Mouse (Mus musculus) forebrain, postnatal 0 days (tissue): ENCODE measurements around the gene 1600002K03Rik. TPM values are rescaled to one million over a fixed set of nuclear protein-coding genes. Genes with fewer than 3 reads are reported as not detected.

Experiments used
- ATAC-seq: fragments of 200-750 bp; cut with Nextera tagmentation; 2 replicates; pipeline ENCODE4 v1.8.0; 2017; ENCODE audit warnings: mild to moderate bottlenecking, moderate library complexity
- DNase-seq: peaks from one replicate; pipeline ENCODE4 v3.0.0-alpha.2; 2015
- H3K27ac ChIP-seq: fragments of 300-500 bp; sonication (generic); 2 replicates; pipeline ENCODE4 v1.5.1; 2014; ENCODE audit warnings: low read depth, mild to moderate bottlenecking, antibody characterized with exemption, low read length, moderate library complexity, mixed read lengths
- H3K27me3 ChIP-seq: fragments of 300-500 bp; sonication (generic); 2 replicates; pipeline ENCODE4 v1.6.1; 2014; ENCODE audit warnings: mild to moderate bottlenecking, low read length, mixed read lengths; ENCODE audit not compliant: insufficient read depth
- H3K36me3 ChIP-seq: fragments of 300-500 bp; sonication (generic); 2 replicates; pipeline ENCODE4 v1.6.1; 2014; ENCODE audit warnings: mild to moderate bottlenecking, moderate library complexity; ENCODE audit not compliant: insufficient read depth
- H3K4me1 ChIP-seq: fragments of 300-500 bp; sonication (generic); 2 replicates; pipeline ENCODE4 v1.6.1; 2014; ENCODE audit warnings: antibody characterized with exemption; ENCODE audit not compliant: insufficient read depth
- H3K4me2 ChIP-seq: fragments of 300-500 bp; sonication (generic); 2 replicates; pipeline ENCODE4 v1.6.1; 2014; ENCODE audit warnings: low read depth, mild to moderate bottlenecking, moderate library complexity
- H3K4me3 ChIP-seq: fragments of 300-500 bp; sonication (generic); 2 replicates; pipeline ENCODE4 v1.5.1; 2014; ENCODE audit warnings: low read depth, low read length, mixed read lengths
- H3K9ac ChIP-seq: fragments of 300-500 bp; sonication (generic); 2 replicates; pipeline ENCODE4 v1.6.1; 2014; ENCODE audit warnings: mild to moderate bottlenecking
- H3K9me3 ChIP-seq: fragments of 300-500 bp; sonication (generic); 2 replicates; pipeline ENCODE4 v1.6.1; 2016; ENCODE audit warnings: low read length
- CTCF ChIP-seq: sonication (generic); IDR thresholded peaks from 2 replicates; pipeline ENCODE4 v1.5.1; 2016; ENCODE audit warnings: antibody characterized with exemption, control low read depth, low read depth
- WGBS: fragments of 180-500 bp; shearing (Covaris S2); extraction: QIAGEN DNeasy Blood & Tissue Kit; methylation state at CpG from one replicate; pipeline ENCODE4 v1.1.7; 2014; 5-methylcytosine and 5-hydroxymethylcytosine counted together
- polyA plus RNA-seq: library from polyadenylated mRNA; unstranded; fragments of >200 nt; fragmentation: Nextera tagmentation; extraction: Ambion mirVana; gene quantifications from 2 replicates; pipeline ENCODE4 v1.2.1, GENCODE M21; 2015
- total RNA-seq: library from RNA; depleted of rRNA; stranded (reverse); fragments of >200 nt; gene quantifications from 2 replicates; pipeline ENCODE4 v1.2.3, GENCODE M21; 2014

The 1600002K03Rik gene
- total and polyA plus RNA-seq, 2 experiments from 2014 or later, result 5.0 TPM

- H3K27ac ChIP-seq, result no peak overlapping the region
- H3K27me3 ChIP-seq, result no peaks in the 10 kb centered on the region
- no peaks in the 10 kb centered on the region for H3K9me3 ChIP-seq
- TF ChIP-seq CTCF, result no peak
- WGBS, result 86% methylated on average over 10 of the region's 10 CpGs
- DNase-seq (no peak), ATAC-seq (no peak)
- no peak overlapping the region for H3K9ac ChIP-seq
- H3K36me3 ChIP-seq, result peaks cover 27% of the 10 kb centered on the region
- H3K4me1 ChIP-seq, result no peaks in the 10 kb centered on the region; the same call in 1 of the 2 replicates
- H3K4me2 ChIP-seq, result no peak overlapping the region
- H3K4me3 ChIP-seq, result no peak overlapping the region
Measured at GRCm38 (mm10) chr10:80173955-80174640, 1.4 kb downstream of the 1600002K03Rik start.

GRCm38 (mm10) chr10:80174705-80175104 lies 2.0 kb downstream of the 1600002K03Rik start:
- H3K27me3 ChIP-seq, result no peaks in the 10 kb centered on the region
- 54% methylated on average over 2 of the region's 2 CpGs for WGBS
- no peak overlapping the region for H3K9ac ChIP-seq

GRCm38 (mm10) chr10:80175536-80176269 lies 3.0 kb downstream of the 1600002K03Rik start:
- peak; percentile 78 for DNase-seq
- peak; percentile 81 for TF ChIP-seq CTCF
- H3K4me2 ChIP-seq, result no peak overlapping the region

More at GRCm38 (mm10) chr10:80174705-80175104, 2.0 kb downstream of the 1600002K03Rik start:
- H3K27ac ChIP-seq, result no peak overlapping the region
- H3K9me3 ChIP-seq, result no peaks in the 10 kb centered on the region
- peak; percentile 57 for TF ChIP-seq CTCF
- ATAC-seq (no peak), DNase-seq (no peak)
- no peak overlapping the region for H3K4me2 ChIP-seq
- H3K36me3 ChIP-seq, result peaks cover 26% of the 10 kb centered on the region
- H3K4me1 ChIP-seq, result no peaks in the 10 kb centered on the region; the same call in 1 of the 2 replicates
- H3K4me3 ChIP-seq, result no peak overlapping the region

GRCm38 (mm10) chr10:80176270-80176834 lies 3.6 kb downstream of the 1600002K03Rik start:
- Histone ChIP-seq H3K9ac (no peak overlapping the region), H3K27me3 (no peaks in the 10 kb centered on the region), H3K27ac (no peak overlapping the region), H3K36me3 (peaks cover 10% of the 10 kb centered on the region), H3K4me3 (no peak overlapping the region), H3K9me3 (no peaks in the 10 kb centered on the region), H3K4me1 (peaks cover 15% of the 10 kb centered on the region), H3K4me2 (no peak overlapping the region)
- ATAC-seq (no peak), DNase-seq (no peak)
- no peak for TF ChIP-seq CTCF
- WGBS, result 70% methylated on average over 5 of the region's 5 CpGs

More at GRCm38 (mm10) chr10:80175536-80176269, 3.0 kb downstream of the 1600002K03Rik start:
- Histone ChIP-seq H3K4me3 (no peak overlapping the region), H3K27ac (no peak overlapping the region), H3K4me1 (peaks cover 9% of the 10 kb centered on the region), H3K36me3 (peaks cover 16% of the 10 kb centered on the region), H3K9ac (no peak overlapping the region), H3K27me3 (no peaks in the 10 kb centered on the region), H3K9me3 (no peaks in the 10 kb centered on the region)
- peak; percentile 28; the same call in 1 of the 2 replicates for ATAC-seq
- 19% methylated on average over 4 of the region's 4 CpGs for WGBS

- no peak for TF ChIP-seq CTCF
- DNase-seq (no peak), ATAC-seq (no peak)
- Histone ChIP-seq H3K9me3 (no peaks in the 10 kb centered on the region), H3K9ac (no peak overlapping the region), H3K4me3 (no peak overlapping the region), H3K27me3 (no peaks in the 10 kb centered on the region), H3K4me2 (no peak overlapping the region), H3K4me1 (peaks cover 18% of the 10 kb centered on the region), H3K36me3 (no peaks in the 10 kb centered on the region), H3K27ac (no peak overlapping the region)
- 65% methylated on average over 7 of the region's 7 CpGs for WGBS
Measured at GRCm38 (mm10) chr10:80177441-80178279, 4.9 kb downstream of the 1600002K03Rik start.

- WGBS, result 4% methylated on average over 69 of the region's 106 CpGs
- peak; percentile 77 for ATAC-seq
- no peaks in the 10 kb centered on the region for H3K36me3 ChIP-seq
- H3K9ac ChIP-seq, result peak within 1 kb of the TSS; percentile 81
- H3K27ac ChIP-seq, result peak within 1 kb of the TSS; percentile 78
- peak; percentile 13; the same call in 1 of the 2 replicates for TF ChIP-seq CTCF
- H3K4me3 ChIP-seq, result peak within 1 kb of the TSS; percentile 78
- H3K27me3 ChIP-seq, result no peaks in the 10 kb centered on the region
- peak; percentile 80 for DNase-seq
- peak within 1 kb of the TSS; percentile 68 for H3K4me2 ChIP-seq
- H3K9me3 ChIP-seq, result no peaks in the 10 kb centered on the region
- H3K4me1 ChIP-seq, result peaks cover 18% of the 10 kb centered on the region
Measured at GRCm38 (mm10) chr10:80179068-80180051, 6.6 kb downstream of the 1600002K03Rik start, which contains the start of gene Efna2. Gene Efna2, plus strand, starts transcription at chr10:80179482.
